Mouse (Mus musculus) monocyte, adult 5-6 weeks (primary cell): ENCODE data around the gene Fn3krp. TPM values are rescaled to one million over a fixed set of nuclear protein-coding genes. Genes with fewer than 3 reads are reported as not detected.
A peak's percentile ranks its signal among the peaks of the same experiment; 100 is the strongest.

Experiments used
- ATAC-seq: fragments of 153-309, 156-312 bp; replicated peaks from 2 replicates; pipeline ENCODE4 v1.8.0; 2017; ENCODE audit warnings: mild to moderate bottlenecking; ENCODE audit not compliant: low TSS enrichment, insufficient number of reproducible peaks, severe bottlenecking, poor library complexity, low FRiP score
- total RNA-seq: library from RNA; stranded (forward); fragments of 200-1000, 200-491, 200-594 nt; gene quantifications from 3 replicates; pipeline ENCODE4 v1.2.3, GENCODE M21; 2017

The Fn3krp gene
- total RNA-seq, result 3.4 to 6.8 TPM (median 6.3 TPM) in 3 replicates

GRCm38 (mm10) chr11:121420830-121421552, at the start of gene Fn3krp:
TSS of gene Fn3krp (plus strand) at chr11:121421401.
- peak; percentile 100 for ATAC-seq

GRCm38 (mm10) chr11:121373305-121373704, 47.9 kb upstream of the Fn3krp start:
- ATAC-seq, result no peak

- ATAC-seq, result no peak
These were observed 42.6 kb upstream of the Fn3krp start for GRCm38 (mm10) chr11:121378644-121379043.

GRCm38 (mm10) chr11:121380294-121380693, 40.9 kb upstream of the Fn3krp start:
- ATAC-seq, result no peak

- no peak for ATAC-seq
These were observed 33.2 kb upstream of the Fn3krp start, which contains the start of gene Rab40b for GRCm38 (mm10) chr11:121387750-121388553. TSS of gene Rab40b (minus strand) at chr11:121388251.

- no peak for ATAC-seq
These were observed 32.7 kb upstream of the Fn3krp start for GRCm38 (mm10) chr11:121388554-121388945.

- ATAC-seq, result no peak
These were observed 30.4 kb upstream of the Fn3krp start for GRCm38 (mm10) chr11:121390793-121391192.

- ATAC-seq, result no peak
These were observed 28.8 kb upstream of the Fn3krp start for GRCm38 (mm10) chr11:121392405-121392804.

GRCm38 (mm10) chr11:121407366-121408155, 13.6 kb upstream of the Fn3krp start:
- no peak for ATAC-seq

GRCm38 (mm10) chr11:121414762-121415161, 6.4 kb upstream of the Fn3krp start:
- no peak for ATAC-seq

GRCm38 (mm10) chr11:121415351-121415750, 5.8 kb upstream of the Fn3krp start:
- ATAC-seq, result no peak

- no peak for ATAC-seq
These were observed 3.2 kb upstream of the Fn3krp start for GRCm38 (mm10) chr11:121417971-121418370.

GRCm38 (mm10) chr11:121418932-121419331, 2.3 kb upstream of the Fn3krp start:
- ATAC-seq, result no peak

GRCm38 (mm10) chr11:121420379-121420778, 822 bp upstream of the Fn3krp start:
- ATAC-seq, result no peak

- peak; percentile 52; the same call in 1 of the 2 replicates for ATAC-seq
These were observed 462 bp downstream of the Fn3krp start for GRCm38 (mm10) chr11:121421553-121422173.

- no peak for ATAC-seq
These were observed 12.2 kb downstream of the Fn3krp start for GRCm38 (mm10) chr11:121433397-121433796.

- peak; percentile 93 for ATAC-seq
These were observed 13.3 kb downstream of the Fn3krp start, which contains the start of gene Fn3k for GRCm38 (mm10) chr11:121434156-121435155. TSS of gene Fn3k (plus strand) at chr11:121434913.
